Mouse (Mus musculus): ENCODE measurements around the gene Vmn1r155.
"Not testable (repeated sequence)": the region's sequence is repeated elsewhere in the genome, so short reads cannot be mapped to it uniquely, and the experiment has no call there.

The Vmn1r155 gene

DNA sequence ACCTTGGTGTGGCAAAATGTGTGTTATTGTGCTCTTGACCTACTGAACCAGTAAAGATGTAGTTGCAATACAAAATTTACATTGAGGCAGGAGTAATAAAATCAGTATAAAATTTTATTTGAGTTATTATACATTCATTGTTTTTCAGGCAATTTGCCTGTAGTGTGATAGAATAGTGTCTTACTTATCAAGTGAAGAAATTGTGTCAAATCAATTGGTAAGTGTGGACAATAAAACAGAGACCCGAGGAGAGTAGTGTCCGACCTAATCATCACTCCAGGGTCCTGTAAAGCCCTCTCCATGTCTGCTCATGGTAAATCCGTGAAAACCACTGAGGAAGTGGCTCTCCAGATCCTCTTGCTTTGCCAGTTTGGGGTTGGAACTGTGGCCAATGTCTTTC, at the start of gene Vmn1r155:
Gene Vmn1r155, plus strand, starts transcription at position 301 of the 400 bp plus-strand sequence.
- not testable (repeated sequence) for DNase-seq

GRCm38 (mm10) chr7:22692217-22692616, 34.4 kb downstream of the Vmn1r155 start, which contains the start of gene Gm8693:
Gene Gm8693 (minus strand): TSS chr7:22692317.
- not testable (repeated sequence) for DNase-seq
